Mouse (Mus musculus) inflammation-experienced regulatory T-cells, adult 16 weeks (primary cell): ENCODE results near the gene Cyp4a12b. TPM values are rescaled to one million over a fixed set of nuclear protein-coding genes. Genes with fewer than 3 reads are reported as not detected.

Experiments used
- polyA plus RNA-seq: library from polyadenylated mRNA; unstranded; fragments of 100-300 nt; shearing (Covaris generic); gene quantifications from one replicate; pipeline ENCODE4 v1.2.1, GENCODE M21; 2017

The Cyp4a12b gene
- not detected for polyA plus RNA-seq

DNA sequence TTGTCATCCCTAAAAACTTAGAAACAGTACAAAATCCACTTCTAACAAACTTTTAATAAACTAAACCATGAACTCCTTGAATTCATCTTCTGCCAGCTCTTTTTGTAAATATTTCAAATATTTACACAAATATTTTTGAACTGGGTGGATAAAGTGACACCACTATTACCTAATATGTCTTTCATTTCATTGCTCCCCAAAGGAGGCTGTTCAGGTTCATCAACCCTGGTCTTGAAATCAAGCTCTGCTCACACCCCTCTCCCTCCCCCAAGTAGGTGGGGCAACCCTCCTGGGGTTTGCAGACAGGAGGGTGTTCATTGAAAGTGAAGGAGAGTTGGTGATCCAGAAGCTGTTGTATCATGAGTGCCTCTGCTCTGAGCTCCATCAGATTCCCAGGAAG lies at the start of gene Cyp4a12b:
Gene Cyp4a12b, plus strand, starts transcription at position 301 of the 400 bp plus-strand sequence.

DNA sequence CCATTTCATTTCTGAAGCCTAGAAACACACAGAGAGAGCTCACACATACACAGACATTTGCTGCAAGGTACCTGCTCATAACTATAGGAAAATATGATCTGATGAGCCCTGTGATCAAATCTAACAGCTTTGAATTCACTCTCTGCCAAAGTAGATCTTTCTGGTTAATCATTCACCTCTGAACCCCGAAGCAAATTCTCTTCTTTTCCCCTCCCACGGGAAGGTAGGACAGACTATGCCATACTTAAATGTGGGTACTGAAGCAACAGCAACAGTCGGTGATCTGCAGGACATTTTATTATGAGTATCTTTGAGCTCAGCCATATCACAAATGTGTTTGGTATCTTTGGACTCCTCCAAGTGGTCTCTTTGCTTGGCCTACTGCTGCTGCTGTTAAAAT lies 40.9 kb downstream of the Cyp4a12b start, which contains the start of gene Cyp4a30b:
Gene Cyp4a30b, plus strand, starts transcription at position 301 of the 400 bp plus-strand sequence.

Other genes with a start within 250 kb of the Cyp4a12b start
- gene Cyp4a29, start 169.5 kb upstream of the Cyp4a12b start, polyA plus RNA-seq: not detected
- not detected for gene Cyp4a12a, start 112.6 kb upstream of the Cyp4a12b start, polyA plus RNA-seq
- not detected for gene Cyp4a30b, start 41.0 kb downstream of the Cyp4a12b start, polyA plus RNA-seq
- gene Cyp4a14, start 84.5 kb downstream of the Cyp4a12b start, polyA plus RNA-seq: not detected
- gene Cyp4a10, start 106.6 kb downstream of the Cyp4a12b start, polyA plus RNA-seq: not detected
- gene Cyp4a31, start 152.0 kb downstream of the Cyp4a12b start, polyA plus RNA-seq: not detected
- gene Cyp4a32, start 189.3 kb downstream of the Cyp4a12b start, polyA plus RNA-seq: not detected
- not detected for gene Cyp4b1, start 236.1 kb downstream of the Cyp4a12b start, polyA plus RNA-seq